Mouse (Mus musculus) ovary, postnatal 14 days (tissue): ENCODE results near the gene Dlg1.

ENCODE experiments used
- DNase-seq: peaks from one replicate; pipeline ENCODE4 v3.0.0; 2022; ENCODE audit warnings: low spot score

The Dlg1 gene

DNA sequence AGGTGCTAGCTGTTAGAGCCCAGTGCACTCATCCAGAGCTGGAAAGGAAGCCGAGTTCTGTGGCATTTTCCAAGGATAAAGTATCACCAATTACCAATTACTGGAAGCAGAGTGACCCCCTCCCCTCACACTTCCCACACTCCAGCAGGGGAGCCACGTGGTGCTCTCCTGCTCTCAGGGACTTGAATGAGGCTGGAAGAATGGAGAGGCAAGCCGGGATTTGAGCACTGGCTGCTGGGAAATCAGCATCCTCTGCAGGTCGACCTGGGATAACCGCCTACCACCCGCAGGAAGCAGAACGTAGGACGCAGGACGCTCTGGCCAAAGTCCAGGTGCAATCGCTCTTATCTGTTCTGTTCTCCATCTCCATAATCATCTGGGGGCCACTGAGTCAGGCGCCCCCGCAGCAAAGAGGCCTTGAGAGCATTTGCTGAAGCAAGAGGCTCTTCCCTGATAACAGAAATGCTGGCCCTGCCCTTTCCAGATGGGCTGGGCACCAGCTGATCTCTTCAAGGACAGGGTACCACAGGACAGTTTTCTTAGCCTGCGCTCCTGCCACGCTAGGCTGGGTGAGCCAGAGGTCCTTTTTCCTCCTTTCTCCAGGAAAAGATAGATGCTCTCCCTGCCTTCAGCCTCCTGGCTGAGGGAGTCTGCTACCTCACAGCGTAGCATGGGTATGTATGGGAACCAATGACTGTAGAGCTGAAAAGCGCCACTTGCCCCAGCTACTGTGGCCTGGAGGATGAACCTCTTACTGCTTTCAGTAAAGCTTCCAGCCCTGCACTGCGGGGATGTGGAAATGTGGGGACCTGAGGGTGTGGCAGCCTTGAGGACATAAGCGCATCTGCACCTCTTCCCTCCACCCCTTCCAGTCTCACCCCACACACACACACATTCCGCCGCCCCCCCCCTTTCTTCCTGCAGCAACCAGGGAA, 242.9 kb downstream of the Dlg1 start:
- no peak for DNase-seq

DNA sequence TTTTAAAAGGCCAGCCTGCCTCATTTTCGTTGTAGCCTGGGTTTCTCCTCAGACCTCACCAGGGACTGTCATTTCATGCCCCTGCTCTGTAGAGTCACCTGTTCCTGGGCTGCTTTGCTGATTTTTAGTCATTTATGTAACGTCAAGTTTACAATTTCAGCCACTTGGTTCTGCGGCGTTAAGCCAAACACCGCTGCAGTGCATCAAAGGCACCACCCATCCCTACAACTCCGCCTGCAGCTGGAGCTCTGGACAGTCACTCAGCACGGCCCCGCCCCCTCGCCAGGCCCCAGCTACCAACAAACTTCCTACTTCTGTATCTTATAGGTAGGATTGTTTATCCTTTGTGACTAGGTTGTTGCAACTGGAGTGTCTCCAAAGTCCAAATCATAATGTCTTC, 243.7 kb downstream of the Dlg1 start:
- no peak for DNase-seq

DNA sequence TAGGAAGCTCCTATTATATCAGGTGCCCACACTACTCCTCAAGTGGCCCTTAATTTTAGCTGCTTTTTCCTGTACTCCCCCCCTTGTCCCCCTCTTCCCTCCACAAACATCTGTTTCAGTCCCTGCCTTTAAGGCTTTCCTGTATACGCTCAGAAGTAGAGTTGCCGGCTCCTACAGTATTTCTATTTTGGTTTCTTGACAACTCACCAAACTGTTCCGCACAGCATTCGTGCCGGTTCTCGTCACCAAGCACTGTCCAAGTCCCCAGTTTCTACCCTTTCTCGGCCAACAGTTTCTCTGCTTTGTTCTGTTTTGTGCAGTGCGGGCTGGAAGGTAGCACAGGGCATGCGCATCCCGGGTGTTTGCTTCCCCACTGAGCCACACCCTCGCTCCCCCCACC, 245.7 kb downstream of the Dlg1 start:
- DNase-seq, result no peak

DNA sequence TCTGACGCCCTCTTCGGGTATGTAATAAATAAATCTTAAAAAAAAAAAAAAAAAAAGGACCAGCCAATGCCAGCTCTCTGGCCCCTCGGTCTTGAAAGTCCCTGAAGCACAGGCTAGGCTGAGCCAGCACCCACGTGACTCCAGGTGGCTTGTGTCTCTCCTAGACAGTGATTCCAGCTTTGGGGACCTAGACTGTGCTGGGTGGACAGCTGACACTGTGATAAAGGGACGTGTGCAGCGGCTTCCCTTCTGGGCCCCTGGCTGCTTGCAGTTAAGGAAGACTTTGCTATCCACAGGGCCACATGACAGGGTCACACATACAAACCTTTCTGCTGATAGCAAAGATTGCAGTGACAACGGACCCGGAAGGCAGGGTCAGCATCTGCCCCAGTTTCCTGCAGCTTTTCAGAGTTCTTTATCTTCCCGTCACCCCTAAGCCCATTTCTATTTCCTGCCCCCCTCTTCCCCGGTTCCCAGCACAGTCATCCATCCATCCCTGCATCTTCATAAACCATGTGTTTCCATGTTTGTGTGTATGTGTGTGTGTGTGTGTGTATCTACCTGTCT, 247.1 kb downstream of the Dlg1 start:
- no peak for DNase-seq

DNA sequence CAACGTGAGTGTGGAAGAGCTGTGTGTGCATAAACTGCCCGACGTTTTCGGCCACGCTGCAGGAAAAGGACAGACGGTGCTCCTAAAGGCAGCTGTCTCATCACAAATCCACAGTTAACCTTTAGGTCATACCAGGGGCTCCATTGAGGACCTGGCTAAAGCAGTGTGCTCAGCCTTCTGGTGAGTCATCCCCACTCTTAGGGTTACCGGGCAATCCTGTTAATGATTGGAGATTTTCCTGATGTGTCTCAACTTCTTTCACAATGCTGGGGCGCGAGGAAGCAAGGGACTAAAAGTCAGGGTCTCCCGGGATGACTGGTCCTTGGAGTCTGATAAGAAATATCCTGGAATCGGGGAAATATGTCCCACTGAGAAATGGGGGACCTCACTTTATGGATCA, 254.5 kb downstream of the Dlg1 start:
- DNase-seq, result no peak

DNA sequence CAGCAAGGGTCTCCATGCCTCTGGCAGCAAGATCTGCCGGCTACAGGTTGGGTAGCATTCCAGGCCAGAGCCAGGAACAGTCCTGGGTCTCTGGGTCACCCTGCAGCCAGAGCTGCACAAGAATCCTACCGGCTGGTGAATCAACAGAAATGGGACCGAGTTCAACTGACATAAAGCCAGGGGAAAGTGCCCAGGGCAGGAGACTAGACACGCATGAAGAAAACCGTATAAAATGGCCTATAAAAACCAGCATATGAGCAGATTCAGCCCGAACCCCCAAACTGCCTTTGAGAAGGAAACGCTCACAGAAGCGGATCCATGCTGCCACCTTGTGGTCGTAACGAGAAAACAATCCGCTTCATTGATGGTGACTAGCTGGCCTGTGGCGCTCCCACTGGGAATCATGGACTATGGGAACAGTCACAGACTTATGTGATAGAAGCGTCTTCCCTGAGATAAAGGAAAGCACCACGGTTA, 255.0 kb downstream of the Dlg1 start:
- DNase-seq, result peak; percentile 67

DNA sequence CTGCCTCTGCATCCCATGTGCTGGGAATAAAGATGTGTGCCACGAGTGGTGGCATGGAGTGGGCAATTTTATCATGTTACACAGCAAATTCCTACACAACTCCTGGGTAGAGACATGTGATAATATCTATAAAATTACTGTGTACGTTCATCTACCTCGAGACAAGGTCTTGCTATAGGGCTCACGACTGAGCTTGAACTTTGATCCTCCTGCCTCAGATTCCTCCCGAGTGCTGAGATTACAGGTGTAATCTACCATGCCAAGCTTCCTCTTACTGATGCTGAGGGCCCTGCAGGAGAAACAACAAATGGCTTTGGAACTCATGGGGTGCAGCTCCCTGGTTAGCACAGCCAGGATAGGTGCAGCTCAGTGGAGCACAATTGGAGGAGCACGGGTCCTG, 261.1 kb downstream of the Dlg1 start:
- no peak for DNase-seq
